Mouse (Mus musculus): ENCODE data around the gene Cmip. TPM values are rescaled to one million over a fixed set of nuclear protein-coding genes. Genes with fewer than 3 reads are reported as not detected.

Gene Cmip
- 10 to 100 TPM; 32.8 to 38.5 TPM for total RNA-seq (2021)

DNA sequence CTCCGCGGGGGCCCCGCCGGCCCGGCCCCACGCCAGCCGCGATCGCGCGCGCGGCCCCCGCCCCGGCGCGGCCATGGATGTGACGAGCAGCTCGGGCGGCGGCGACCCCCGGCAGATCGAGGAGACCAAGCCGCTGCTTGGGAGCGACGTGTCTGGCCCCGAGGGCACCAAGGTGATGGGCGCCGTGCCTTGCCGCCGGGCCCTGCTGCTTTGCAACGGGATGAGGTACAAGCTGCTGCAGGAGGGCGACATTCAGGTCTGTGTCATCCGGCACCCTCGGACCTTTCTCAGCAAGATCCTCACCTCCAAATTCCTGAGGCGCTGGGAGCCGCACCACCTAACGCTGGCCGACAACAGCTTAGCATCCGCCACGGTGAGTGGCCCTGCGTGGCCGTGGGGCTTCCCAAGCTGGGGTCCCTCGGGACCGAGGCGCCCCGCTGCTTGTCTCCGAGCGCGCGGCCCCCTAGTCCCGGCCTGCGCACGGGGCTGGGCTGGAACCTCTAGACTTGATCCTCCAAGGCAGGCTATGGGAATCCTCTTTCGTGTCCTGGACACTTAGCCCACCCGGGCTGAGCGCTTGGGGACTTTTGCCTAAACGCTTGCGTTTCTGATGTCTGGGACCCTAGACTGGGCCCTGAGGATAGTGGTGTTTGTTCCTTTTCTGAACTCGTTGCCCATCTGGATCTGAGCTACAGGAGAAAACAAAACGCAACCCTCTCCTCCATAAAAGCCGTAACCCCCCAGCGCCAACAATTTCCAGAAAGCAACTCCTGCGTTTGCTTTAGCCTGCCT, at the start of gene Cmip:
Gene Cmip (plus strand): TSS at position 36 of the 792 bp plus-strand sequence.
- intact Hi-C loops (cut with DNase I) = no loop called here
- peak; percentile 56 to 58 for DNase-seq

DNA sequence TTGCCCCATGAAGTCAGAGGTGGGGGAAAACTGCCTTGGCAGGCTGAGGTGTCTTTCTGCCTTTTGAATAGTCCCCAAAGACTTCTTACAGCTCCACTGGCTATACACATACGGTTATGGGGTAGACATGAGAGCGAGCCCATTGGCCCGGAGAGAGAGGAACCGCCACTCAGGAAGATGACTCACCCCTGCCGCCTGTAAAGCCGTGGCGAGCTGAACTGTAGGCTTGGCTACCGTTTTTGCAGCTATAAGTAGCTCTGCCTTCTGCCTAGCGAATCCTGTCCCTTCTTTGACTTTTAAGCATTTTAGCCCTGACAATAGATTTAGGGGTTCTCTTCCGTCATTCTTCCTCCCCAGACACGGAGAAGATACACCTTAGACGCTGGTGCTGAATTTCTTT, 47.7 kb upstream of the Cmip start:
- DNase-seq = no peak
- intact Hi-C loops (cut with DNase I) = no loop called here

DNA sequence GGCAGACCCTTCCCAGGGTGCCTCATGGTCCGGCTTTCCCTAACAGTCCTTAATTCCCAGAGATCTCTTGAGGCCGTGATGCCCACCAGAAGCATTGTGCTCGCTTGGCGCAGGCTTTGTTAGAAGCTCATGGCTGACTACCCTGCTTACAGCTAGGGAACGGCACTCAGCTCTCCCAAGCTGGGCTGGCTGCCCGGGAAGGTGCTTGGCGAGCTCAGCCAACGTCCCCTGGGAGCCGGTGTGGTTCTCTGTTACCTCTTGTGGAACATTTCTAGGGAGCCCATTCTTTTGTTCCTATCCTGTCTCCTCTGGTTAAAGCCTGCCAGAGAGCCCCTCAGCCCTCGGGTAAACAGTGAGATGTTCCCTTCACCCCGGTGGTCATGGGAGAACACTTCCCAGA, 44.8 kb upstream of the Cmip start:
- peak; percentile 31 to 33 for DNase-seq
- intact Hi-C loops (cut with DNase I) = no loop called here

DNA sequence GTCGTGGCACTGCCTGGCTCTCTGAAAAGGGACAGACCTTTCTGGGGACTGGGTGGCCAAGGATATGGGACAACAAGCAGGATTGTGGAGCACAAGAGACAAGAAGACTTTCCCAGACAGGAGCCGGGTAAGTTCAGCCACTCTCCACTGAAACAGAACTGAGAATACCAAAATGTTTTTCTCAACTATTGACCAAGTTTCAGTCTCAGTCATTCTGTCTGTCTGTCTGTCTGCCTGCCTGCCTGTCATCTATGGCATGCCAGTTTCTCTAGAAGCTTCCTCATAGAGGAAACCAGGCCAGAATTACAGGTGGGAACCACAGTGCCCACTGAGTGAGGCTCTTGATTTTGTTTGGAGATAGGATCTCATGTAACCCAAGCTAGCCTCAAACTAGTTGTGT, 39.1 kb upstream of the Cmip start:
- no peak for DNase-seq
- intact Hi-C loops (cut with DNase I) = no loop called here

DNA sequence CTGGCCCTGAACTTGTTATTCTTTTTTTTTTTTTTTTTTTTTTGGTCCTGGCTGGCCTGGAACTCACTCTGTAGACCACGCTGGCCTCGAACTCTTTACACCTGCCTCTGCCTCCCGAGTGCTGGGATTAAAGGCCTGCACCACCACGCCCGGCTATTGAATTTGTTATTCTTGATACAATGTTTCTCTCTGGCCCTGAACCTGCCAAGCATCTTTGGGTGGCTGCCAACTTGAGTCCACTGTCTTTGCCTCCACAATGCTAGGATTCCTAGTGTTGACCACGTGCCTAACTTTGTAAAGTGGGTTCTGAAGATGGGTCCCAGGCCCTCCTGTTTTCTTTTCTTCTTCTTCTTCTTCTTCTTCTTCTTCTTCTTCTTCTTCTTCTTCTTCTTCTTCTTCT, 34.5 kb upstream of the Cmip start:
- intact Hi-C loops (cut with DNase I) = loop anchor here (5.0 kb wide), 1 partner anchor 345 kb away; no protein-coding TSS in a partner anchor

DNA sequence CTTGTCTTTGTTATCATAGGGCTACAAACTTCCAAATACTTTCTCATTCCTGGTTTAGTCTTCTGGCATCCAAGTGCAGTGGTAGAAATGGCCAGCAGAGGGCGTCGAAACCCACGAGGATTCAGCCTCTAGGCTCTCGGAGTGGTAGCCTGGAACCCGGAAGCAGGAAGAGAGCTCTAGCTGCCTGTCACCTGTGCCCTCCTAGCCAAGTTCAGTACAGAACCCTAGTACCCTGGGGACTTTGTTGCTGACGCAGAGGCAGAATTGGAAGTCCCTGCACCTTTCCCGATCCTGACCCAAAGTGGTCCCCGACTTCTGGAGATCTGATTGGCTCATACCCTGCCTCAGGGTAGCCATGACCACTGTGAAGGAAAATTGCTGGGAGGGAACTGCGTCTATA, 32.2 kb upstream of the Cmip start:
- intact Hi-C loops (cut with DNase I) = loop anchor here (1.0 to 5.0 kb wide), 4 partner anchors 34 to 343 kb away; no protein-coding TSS in a partner anchor

More for the DNA sequence above, 34.5 kb upstream of the Cmip start:
- DNase-seq = peak in 1 of 2 experiments; percentile 27

DNA sequence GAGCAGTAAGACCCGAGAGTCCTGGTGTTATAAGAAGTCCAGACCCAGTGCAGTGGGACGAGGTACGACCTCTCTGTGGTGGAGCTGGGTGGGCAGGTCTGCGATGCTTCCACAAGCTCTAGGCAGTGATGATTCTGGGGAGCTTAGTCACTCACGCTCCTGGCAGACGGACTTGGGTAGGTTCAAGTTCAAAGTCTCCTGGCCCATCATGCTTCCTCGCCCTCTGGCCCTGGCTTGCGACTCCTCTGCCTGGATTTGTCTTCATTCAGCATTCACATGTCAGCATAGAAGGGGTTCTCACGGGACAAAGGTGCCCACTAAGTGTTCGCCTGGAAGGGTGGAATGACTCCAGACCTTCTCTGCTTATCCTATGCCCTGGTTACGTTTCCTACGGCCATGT, 30.6 kb upstream of the Cmip start:
- intact Hi-C loops (cut with DNase I) = no loop called here
- DNase-seq = no peak

More for the DNA sequence above, 32.2 kb upstream of the Cmip start:
- DNase-seq = peak; percentile 88 to 92

DNA sequence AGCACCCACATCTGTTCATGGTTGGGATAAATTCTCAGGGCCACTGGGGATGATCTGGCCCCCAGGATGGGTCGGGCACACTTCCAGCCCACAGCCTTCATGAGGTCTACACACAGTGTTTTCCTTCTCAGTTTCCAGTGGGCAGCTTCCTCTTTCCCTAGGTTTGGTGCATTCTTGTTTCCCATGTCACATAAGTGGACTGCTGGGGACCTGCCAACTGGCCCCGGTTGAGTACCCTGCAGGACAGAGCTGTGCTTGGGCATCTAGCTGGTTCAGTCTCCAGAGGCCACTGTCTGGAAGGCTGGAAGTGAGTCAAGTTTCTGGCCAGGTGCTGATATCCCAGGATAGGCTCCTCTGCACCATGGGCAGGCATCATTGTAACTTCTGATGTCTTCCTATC, 29.5 kb upstream of the Cmip start:
- intact Hi-C loops (cut with DNase I) = no loop called here
- DNase-seq = no peak

DNA sequence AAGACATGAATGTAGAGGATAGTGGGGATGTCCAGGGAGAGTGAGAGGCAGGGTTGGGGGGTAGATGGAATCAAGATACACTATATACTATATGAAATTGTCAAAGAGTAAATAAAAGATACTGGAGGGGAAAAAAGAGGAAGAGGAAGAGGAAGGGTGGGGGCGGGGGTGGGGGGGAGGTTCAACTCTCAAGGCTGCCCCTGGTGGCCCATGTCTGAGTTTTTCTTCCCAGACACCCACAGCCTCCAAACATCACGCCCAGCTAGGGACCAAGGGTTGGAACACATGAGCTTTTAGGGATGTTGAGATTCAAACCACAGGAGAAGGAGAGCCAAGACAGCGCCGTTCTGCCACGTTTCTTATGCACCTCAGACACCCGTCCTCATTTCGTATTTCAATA, 23.7 kb upstream of the Cmip start:
- intact Hi-C loops (cut with DNase I) = no loop called here
- no peak for DNase-seq

DNA sequence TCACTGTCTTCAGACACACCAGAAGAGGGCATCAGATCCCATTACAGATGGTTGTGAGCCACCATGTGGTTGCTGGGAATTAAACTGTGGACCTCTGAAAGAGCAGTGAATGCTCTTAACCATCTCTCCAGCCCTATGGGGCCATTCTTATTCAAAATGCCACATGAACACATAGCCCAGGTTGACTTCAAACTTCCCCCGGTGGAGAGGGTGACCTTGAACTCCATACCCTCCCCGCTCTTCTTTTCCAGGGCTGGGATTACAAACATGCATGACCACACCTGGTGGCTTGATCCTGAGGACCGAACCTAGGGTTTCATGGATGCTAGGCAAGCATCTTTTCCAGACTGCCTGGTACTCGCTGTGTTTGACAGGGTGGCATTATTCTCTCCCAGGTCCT, 20.3 kb upstream of the Cmip start:
- DNase-seq = no peak
- intact Hi-C loops (cut with DNase I) = no loop called here

DNA sequence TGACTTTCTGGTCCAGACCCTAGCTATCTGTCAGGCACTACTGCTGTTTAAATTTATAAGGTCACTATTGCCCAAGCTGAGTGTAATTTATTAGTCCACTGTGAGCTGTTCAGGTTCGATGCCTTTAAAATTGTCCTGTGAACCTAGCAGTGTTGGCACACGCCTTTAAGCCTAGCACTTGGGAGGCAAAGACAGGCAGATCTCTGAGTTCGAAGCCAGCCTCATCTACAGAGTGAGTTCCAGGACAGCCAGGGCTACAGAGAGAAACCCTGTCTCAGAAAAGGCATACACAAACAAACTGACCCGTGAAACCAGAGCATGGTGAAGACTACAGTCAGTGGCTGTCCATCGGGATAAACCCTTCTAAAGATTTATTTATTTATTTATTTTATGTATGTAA, 16.5 kb upstream of the Cmip start:
- DNase-seq = no peak
- intact Hi-C loops (cut with DNase I) = no loop called here

DNA sequence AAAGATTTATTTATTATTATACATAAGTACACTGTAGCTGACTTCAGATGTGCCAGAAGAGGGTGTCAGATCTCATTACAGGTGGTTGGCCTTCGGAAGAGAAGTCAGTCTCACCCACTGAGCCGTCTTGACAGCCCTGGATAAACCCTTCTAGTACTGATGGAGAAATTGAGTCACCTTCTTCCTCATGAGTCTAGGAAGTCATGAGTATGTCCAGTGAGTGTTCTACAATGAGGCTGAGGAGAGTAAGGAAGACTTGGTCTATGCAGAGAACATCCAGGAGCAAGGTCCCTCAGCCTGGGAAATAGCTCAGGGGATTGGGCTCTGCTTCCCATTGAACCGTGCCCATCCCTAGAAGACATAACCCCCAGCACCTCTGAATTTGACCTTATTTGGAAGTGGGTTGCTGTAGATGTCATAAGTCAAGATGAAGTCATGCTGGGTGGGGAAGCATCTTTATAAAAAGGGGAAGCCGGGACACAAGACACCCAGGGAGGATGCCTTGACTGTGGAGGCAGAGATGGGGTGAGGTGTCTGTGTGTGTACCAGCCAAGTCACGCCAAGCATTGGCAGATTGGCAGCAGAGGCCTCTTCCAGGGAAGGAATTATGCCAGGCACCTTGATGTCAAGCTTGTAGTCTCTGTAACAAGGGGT, 15.9 kb upstream of the Cmip start:
- no peak for DNase-seq
- intact Hi-C loops (cut with DNase I) = no loop called here

DNA sequence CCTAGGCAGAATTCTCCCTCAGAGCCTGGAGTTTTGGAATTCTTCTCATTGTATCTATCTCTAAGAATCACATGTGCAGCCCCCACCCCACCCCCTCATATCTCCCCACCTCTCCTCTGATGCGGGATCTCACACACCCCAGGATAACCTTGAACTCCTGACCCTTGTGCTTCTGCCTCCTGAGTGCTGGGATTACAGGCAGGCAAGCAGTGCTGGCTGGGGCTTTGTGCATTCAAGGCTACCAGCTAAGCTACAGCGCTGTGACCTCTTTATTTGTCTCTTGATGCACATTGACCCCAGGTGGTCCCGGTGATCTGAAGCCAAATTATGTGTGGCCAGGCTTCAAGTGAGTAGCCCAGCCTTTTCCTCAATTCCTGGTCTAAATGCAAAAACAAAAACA, 15.0 kb upstream of the Cmip start:
- DNase-seq = no peak
- intact Hi-C loops (cut with DNase I) = no loop called here

DNA sequence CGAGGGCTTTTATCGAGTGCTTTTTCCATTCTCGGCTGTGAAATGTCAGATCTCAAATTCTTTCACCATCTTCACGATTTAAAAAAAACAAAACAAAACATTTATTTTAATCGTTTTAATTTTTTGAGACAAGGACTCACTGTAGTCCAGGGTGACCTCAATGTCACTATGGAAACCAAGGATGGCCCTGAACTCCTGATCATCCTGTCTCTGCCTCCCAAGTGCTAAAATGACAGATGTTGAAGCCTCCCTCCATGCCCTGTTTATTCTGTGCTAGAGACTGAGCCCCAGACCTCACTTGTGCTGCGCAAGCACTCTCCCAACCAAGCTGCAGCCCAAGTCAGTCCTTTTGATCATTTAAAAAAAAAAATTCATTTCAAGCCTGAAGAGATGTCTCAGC, 14.6 kb upstream of the Cmip start:
- DNase-seq = no peak
- intact Hi-C loops (cut with DNase I) = no loop called here

DNA sequence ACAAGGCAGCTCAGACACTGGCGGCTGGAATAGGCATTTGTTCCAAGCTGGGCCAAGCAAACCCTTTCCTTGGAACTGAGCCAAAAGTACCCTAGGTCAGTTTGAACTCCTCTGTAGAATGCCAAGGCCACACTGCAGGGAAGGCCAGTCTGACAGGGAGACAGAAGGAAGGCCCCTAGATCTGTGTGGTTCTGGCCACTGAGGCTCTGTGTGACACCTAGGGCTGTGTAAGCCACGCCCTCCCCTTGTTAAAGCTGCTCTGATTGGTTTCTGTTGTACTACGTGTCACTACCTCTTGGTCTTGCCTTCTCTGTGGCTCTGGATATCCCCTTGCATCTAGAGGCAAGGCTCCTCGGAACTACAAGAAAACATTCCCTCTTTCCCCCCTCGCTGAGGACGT, 12.3 kb upstream of the Cmip start:
- intact Hi-C loops (cut with DNase I) = no loop called here
- DNase-seq = no peak

DNA sequence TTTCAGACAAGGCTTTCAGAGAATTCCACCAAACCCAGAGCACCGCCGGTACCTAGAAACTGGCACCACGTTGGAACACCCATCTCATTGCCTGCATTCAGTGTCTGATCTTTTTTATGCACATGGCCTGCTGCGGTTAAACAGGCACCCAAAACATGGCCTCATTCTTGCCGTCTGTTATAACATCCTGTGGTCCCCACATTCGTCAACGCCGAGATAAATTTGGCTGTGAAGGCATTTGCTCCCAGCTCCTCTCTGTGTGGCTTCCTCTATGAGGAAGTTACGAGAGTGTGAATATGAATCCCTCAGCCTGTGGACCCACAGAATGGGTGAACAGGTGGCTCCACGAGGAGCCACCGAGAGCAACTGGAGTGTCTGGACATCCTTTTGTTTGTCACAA, 8.5 kb upstream of the Cmip start:
- intact Hi-C loops (cut with DNase I) = no loop called here
- no peak for DNase-seq

DNA sequence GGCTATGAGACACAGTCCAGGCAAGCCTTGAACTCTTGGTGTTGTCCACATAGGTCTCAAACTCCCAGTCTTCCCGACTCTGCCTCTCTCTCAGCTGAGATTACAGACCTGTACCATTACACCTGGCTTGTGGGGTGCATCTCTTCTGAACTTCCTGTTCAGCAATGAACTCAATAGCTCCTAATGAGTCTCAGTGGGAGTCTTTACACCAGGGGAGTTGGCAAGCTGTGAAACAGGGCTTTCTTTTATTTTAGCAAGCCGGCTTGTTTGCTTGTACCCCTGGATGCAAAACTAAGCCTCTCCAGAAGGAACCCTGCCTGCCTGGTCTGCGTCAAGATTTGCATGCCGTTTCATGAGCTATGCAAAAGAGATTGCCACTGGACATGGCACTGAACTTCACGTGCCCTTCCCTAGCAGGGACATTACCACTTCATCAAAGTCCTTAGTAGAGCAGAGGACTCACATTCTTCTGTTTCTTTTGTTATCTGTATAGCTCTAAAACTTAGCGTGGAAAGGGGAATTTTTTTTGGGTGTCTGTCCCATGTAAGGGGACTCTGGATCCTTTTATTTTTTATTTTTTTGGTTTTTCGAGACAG, 5.7 kb upstream of the Cmip start:
- no peak for DNase-seq
- intact Hi-C loops (cut with DNase I) = no loop called here

DNA sequence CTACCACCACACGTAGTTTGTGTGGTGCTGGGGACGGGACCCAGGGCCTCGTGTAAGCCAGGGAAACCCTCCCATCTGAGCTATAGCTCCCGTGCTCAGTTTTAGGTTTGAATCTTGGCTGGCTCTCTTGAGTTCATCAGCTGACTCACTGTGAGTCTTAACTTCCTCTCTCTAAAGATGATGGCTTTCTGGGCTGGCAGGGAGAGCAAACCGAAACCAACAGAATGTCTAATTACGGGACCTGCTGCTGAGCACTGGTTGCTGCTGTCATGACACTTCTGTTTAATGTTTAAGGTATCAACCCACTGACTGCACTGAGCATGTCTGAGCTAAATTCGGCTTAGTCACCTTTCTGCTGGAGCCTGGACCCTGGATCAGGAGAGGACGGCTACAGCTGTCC, 4.2 kb upstream of the Cmip start:
- intact Hi-C loops (cut with DNase I) = no loop called here
- DNase-seq = no peak

DNA sequence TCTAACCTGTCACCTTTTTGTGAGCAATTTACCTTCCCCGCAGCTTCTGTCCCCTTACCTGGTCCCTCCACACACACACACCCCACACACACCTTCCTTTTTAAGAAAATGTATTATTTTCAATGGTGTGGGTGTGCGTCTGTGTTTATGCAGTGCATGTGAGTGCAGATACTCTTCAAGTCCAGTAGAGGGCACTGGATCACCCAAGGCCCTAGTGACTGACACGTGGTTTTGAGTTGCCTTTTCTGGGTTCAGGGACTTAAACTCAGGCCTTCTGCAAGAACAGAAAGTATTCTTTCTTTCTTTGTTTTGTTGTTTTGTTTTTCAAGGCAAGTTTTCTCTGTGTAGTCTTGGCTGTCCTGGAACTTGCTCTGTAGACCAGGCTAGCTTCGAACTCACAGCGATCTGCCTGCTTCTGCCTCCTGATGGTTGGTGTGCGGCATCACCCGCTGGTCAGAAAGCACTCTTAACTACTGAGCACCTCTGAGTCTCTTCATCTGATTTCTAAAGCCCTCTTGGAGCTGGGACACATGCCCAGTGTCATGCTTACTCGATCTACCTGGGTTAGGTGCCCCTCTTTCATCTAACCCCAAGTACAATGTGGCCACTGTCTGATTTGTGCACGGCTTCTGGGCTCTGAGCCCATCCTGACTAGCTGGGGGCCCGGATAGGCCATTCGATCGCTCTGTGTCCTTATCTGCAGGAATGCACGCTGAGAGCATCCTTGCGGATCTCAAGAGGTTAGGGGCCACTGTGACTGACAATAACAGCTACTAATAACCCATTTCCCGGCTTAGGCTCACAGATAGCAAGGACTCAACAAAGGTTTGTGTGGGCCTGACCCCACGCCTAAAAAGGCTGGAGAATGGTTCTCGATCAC, 3.2 kb upstream of the Cmip start:
- DNase-seq = no peak
- intact Hi-C loops (cut with DNase I) = no loop called here

DNA sequence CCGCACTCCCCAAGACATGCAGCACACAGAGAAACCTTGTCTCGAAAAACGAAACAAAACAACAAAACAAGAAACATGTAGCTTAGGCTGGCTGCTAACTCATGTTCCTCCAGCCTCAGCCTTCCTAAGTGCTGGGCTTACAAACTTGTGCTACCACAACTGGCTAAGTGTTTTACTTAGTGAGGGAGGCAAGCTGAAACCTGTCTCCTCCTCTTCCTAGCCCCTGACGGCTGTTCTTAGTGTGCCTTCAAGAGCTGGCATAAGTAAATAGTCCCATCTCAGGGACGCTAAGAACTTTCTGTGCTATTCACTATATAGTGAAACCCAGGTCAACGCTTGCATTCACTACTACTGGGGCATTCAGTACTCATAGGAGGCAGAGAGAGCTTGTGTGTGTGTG, 2.4 kb upstream of the Cmip start:
- intact Hi-C loops (cut with DNase I) = no loop called here
- no peak for DNase-seq

Measured in heart, postnatal 10 days (tissue).